Mouse (Mus musculus): ENCODE measurements at regions not wholly inside any gene's neighbourhood (a gene's known extent, or its start where the extent isn't known, plus 50 kb on each side); places are given as distances from the start of the nearest gene placed in this dataset.
A peak's percentile ranks its signal among the peaks of the same experiment; 100 is the strongest.

GRCm38 (mm10) chr3:129386522-129386921, 54.0 kb upstream of the Enpep start:
- no peak for DNase-seq

GRCm38 (mm10) chr3:129390506-129390905, 58.0 kb upstream of the Enpep start:
- no peak for DNase-seq

GRCm38 (mm10) chr3:129391888-129392813, 59.6 kb upstream of the Enpep start:
- no peak for DNase-seq

GRCm38 (mm10) chr3:129392814-129393804, 60.6 kb upstream of the Enpep start:
- DNase-seq: no peak

- no peak for DNase-seq
Observed at GRCm38 (mm10) chr3:129397481-129397880, 65.0 kb upstream of the Enpep start.

- DNase-seq: no peak
Observed at GRCm38 (mm10) chr3:129400092-129400924, 67.8 kb upstream of the Enpep start.

- no peak for DNase-seq
Observed at GRCm38 (mm10) chr3:129411389-129412054, 79.0 kb upstream of the Enpep start.

- no peak for DNase-seq
Observed at GRCm38 (mm10) chr3:129412126-129412960, 79.8 kb upstream of the Enpep start.

GRCm38 (mm10) chr3:129412961-129413246, 80.4 kb upstream of the Enpep start:
- no peak for DNase-seq

GRCm38 (mm10) chr3:129415656-129416055, 83.1 kb upstream of the Enpep start:
- no peak for DNase-seq

GRCm38 (mm10) chr3:129416337-129416736, 83.8 kb upstream of the Enpep start:
- no peak for DNase-seq

- peak in 1 of 2 experiments; percentile 34 for DNase-seq
Observed at GRCm38 (mm10) chr3:129421620-129422239, 89.2 kb upstream of the Enpep start.

GRCm38 (mm10) chr3:129428750-129429149, 96.2 kb upstream of the Enpep start:
- no peak for DNase-seq

GRCm38 (mm10) chr3:129429161-129430111, 96.9 kb upstream of the Enpep start:
- no peak for DNase-seq

GRCm38 (mm10) chr3:129434056-129434455, 98.1 kb upstream of the Elovl6 start:
- no peak for DNase-seq

GRCm38 (mm10) chr3:129437687-129438086, 94.5 kb upstream of the Elovl6 start:
- no peak for DNase-seq

- DNase-seq: no peak
Observed at GRCm38 (mm10) chr3:129442756-129443155, 89.4 kb upstream of the Elovl6 start.

GRCm38 (mm10) chr3:129444221-129444620, 87.9 kb upstream of the Elovl6 start:
- DNase-seq: no peak

GRCm38 (mm10) chr3:129445961-129446360, 86.2 kb upstream of the Elovl6 start:
- no peak for DNase-seq

Measured in spleen, adult 18-20 months (tissue).